Mouse (Mus musculus): Measurements from ENCODE around the gene Gzmd.
"Not testable (repeated sequence)": the region's sequence is repeated elsewhere in the genome, so short reads cannot be mapped to it uniquely, and the experiment has no call there.

The Gzmd gene

DNA sequence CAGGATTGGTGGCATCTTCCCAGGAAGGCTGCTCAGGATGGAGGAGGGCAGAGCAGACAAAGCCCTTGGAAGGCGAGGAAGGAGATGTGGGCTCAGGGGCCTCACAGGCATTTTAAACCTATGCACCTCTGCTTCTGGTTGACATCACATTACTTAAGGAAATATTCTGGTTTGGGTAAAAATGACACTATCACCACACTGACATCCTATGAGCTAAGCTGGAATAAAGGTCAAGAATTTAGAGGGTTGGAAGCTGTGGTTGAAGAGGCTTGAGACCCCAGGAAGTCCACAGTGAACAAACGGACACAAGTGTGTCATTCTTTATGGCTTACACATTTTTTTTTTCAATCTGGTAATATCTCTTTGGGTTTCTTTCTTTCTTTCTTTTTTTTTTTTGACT lies at the start of gene Gzmd:
TSS of gene Gzmd (minus strand) at position 101 of the 400 bp plus-strand sequence.
- DNase-seq (ENCODE audit: low read depth in 1 of 2, low spot score in 2 of 2): not testable (repeated sequence)

GRCm38 (mm10) chr14:56177651-56178050 lies 45.2 kb upstream of the Gzmd start:
- DNase-seq (ENCODE audit: low read depth in 1 of 2, low spot score in 2 of 2): not testable (repeated sequence)

DNA sequence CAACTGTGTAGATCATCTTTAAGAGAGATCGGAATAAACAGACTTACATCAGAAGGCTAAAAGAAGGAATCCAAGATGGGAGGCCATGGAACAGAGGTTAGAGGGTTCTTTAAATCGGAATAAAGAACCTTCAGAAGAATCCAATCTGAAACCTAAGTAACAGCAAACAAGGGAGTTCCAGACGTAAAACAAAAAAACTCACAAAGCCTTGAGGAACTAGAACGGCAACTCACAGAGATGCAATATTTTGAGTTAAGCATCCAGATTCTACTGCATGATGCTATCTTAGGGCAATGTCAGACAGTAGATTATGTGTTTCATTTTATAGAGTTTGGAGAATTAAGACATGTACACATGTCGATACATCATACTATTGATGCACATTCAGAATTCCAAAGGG lies 42.1 kb upstream of the Gzmd start, which contains the start of gene Gzmn:
TSS of gene Gzmn (minus strand) at position 101 of the 400 bp plus-strand sequence.
- no peak for DNase-seq (ENCODE audit: low read depth in 1 of 2, low spot score in 2 of 2)

DNA sequence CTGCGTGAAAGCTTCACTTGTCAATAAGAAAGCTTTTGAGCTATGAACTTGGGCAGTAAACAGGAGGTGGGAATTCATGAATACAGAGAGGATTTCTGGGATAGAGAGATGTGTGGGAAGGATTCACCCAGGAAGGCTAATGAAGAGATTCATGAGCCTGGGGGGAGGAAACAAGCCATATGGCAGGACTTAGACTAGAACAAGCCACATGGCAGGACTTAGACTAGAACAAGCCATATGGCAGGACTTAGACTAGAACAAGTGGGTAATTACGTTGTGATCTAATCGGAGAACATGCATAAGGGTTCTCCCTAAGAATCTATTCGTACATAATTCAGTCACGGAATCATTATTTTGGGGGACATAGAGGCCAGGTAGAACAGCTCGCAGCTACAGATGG lies 41.0 kb upstream of the Gzmd start:
- DNase-seq (ENCODE audit: low read depth in 1 of 2, low spot score in 2 of 2): no peak

DNA sequence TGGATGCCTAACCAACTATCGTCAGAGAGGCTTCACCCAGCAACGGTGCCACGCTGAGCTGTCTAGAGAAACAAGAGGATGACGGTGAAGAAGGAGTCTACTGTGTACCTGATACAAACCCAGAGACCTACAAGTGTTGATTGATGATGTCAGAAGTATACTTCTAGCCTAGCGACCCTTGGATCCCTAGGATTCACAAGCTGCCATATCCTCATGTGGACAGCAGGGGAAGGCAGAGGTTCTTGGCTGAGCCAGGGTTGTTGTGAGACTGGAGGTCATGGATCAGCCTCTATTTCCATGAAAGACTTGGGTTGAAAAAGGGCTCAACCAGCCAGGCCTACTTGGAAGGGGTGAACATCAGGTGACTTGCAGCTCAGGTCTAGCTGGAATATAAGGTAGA lies 40.3 kb upstream of the Gzmd start:
- DNase-seq (ENCODE audit: low read depth in 1 of 2, low spot score in 2 of 2): no peak

- no peak for DNase-seq (ENCODE audit: low read depth in 1 of 2, low spot score in 2 of 2)
Measured at GRCm38 (mm10) chr14:56168009-56168408, 35.6 kb upstream of the Gzmd start.

DNA sequence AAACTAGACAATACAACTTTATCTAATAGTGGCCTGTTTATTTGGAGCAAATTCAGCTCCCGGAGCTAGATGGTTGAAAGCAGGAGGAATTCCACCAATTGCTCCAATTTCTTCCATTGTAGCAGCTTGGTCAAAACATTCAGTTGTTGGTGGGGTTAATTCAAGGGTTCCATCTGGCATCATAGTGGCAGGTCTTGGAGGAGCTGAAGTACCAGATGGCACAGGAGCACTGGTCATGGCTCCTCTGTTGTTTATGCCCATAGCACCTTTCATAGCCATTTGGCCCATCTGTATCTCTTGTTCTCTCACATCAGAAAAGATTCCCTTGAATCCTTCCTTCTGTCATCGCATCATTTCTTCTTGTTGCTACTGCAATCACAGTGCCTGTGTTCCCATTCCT lies 29.7 kb upstream of the Gzmd start:
- DNase-seq (ENCODE audit: low read depth in 1 of 2, low spot score in 2 of 2): no peak

GRCm38 (mm10) chr14:56159479-56159878 lies 27.1 kb upstream of the Gzmd start, which contains the start of gene Gzmg:
TSS of gene Gzmg (minus strand) at chr14:56159579.
- DNase-seq (ENCODE audit: low read depth in 1 of 2, low spot score in 2 of 2): not testable (repeated sequence)

DNA sequence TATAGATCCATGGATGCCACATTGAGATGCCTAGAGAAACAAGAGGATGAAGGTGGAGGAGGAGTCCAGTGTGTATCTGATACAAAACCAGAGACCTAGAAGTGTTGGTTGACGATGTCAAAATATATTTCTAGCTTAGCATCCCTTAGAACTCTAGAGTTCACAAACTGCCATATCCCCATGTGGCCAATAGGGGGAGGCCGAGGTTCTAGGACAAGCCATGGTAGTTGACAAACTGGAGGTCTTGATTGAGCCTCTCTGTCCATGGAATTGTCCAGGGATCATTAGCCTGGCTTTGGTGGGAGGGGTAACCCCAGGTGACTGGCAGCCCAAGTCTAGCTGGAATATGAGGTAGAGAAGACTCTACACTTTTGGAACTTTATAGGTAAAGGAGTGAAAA lies 22.9 kb upstream of the Gzmd start:
- DNase-seq (ENCODE audit: low read depth in 1 of 2, low spot score in 2 of 2): no peak

- DNase-seq (ENCODE audit: low read depth in 1 of 2, low spot score in 2 of 2): not testable (repeated sequence)
Measured at GRCm38 (mm10) chr14:56133675-56134074, 1.3 kb upstream of the Gzmd start.

- DNase-seq (ENCODE audit: low read depth in 1 of 2, low spot score in 2 of 2): no peak
Measured at GRCm38 (mm10) chr14:56128341-56128740, 4.1 kb downstream of the Gzmd start.

- DNase-seq (ENCODE audit: low read depth in 1 of 2, low spot score in 2 of 2): no peak
Measured at GRCm38 (mm10) chr14:56123516-56123915, 8.9 kb downstream of the Gzmd start.

DNA sequence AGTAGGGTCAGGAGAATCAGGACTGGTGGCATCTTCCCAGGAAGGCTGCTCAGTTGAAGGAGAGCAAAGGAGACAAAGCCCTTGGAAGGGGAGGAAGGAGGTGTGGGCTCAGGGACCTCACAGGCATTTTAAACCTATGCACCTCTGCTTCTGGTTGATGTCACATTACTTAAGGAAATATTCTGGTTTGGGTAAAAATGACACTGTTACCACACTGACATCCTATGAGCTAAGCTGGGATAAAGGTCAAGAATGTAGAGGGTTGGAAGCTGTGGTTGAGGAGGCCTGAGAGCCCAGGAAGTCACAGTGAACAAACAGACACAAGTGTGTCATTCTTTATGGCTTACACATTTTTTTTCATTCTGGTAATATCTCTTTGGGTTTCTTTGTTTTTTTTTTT lies 11.9 kb downstream of the Gzmd start, which contains the start of gene Gzme:
TSS of gene Gzme (minus strand) at position 101 of the 400 bp plus-strand sequence.
- no peak for DNase-seq (ENCODE audit: low read depth in 1 of 2, low spot score in 2 of 2)

- not testable (repeated sequence) for DNase-seq (ENCODE audit: low read depth in 1 of 2, low spot score in 2 of 2)
Measured at GRCm38 (mm10) chr14:56115531-56116310, 16.7 kb downstream of the Gzmd start.

- DNase-seq (ENCODE audit: low read depth in 1 of 2, low spot score in 2 of 2): no peak
Measured at GRCm38 (mm10) chr14:56105447-56106180, 26.8 kb downstream of the Gzmd start.

DNA sequence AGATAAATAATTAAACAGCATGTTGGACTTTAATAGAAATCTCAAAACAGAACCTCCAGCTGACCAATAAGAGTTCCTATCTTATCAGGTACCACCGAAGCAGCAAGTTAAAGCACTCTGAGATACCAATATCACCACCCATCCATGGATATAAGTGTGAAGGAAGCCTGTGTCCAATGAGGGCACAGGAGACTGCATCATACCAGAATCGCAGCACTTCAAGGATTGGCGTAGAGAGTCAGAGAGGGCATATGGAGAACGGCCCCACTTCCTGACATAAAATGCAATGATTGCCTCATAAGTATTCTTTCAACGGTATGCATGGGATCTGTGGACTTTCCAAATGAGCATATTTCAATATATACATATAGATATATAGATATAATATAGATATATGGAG lies 27.4 kb downstream of the Gzmd start:
- no peak for DNase-seq (ENCODE audit: low read depth in 1 of 2, low spot score in 2 of 2)

DNA sequence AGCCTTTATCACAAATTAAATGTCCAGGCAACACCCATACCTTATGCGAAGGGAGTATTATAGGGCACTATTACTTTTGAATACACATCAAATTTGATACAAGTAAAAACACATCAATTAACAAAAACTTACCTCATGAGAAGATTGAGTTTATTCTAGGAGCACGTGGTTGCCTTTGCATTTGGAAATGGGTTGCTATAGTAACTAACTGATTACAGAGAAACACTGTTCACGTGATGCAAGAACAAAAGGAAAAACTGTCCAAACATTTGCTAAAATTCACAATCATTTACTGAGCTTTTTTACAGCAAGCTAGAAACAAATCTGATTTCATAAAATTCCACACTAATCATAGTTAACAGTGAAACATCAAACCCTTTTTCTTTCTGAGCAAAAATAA lies 29.0 kb downstream of the Gzmd start:
- no peak for DNase-seq (ENCODE audit: low read depth in 1 of 2, low spot score in 2 of 2)

- no peak for DNase-seq (ENCODE audit: low read depth in 1 of 2, low spot score in 2 of 2)
Measured at GRCm38 (mm10) chr14:56102386-56102785, 30.0 kb downstream of the Gzmd start, which contains the start of gene Ctsg. TSS of gene Ctsg (minus strand) at chr14:56102574.

DNA sequence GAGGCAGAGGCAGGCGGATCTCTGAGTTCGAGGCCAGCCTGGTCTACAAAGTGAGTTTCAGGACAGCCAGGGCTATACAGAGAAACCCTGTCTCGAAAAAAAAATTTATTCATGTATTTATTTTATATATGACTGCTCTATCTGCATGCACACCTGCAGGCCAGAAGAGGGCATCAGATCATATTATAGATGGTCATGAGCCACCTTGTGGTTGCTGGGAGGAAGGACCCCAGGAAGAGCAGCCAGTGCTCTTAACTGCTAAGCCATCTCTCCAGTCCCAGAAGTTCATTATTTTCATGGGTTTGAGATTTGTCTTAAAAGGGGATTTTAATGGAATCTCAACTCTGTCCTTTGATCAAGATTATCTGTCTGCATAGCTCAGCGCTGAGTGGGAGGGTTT lies 33.5 kb downstream of the Gzmd start:
- no peak for DNase-seq (ENCODE audit: low read depth in 1 of 2, low spot score in 2 of 2)

GRCm38 (mm10) chr14:56097597-56097996 lies 34.8 kb downstream of the Gzmd start:
- DNase-seq (ENCODE audit: low read depth in 1 of 2, low spot score in 2 of 2): no peak

DNA sequence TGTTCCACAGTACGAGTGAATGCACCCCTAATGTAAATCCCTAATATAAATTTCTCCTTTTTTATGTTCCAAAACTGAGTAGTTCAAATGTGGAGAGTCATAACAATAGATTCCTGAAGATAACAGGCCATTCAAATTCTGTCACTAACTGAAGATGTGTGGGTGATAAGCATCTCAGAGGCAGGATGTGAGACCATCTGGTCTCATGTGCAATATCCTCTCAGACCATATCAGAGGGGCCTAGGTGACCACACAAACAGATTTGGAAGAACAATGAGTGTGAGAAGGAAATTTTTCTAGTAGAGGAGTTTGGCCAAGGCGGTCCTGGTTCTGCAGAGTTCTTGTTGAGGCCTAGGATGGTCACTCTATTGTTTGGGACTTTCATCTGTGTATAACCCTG lies 39.1 kb downstream of the Gzmd start:
- DNase-seq (ENCODE audit: low read depth in 1 of 2, low spot score in 2 of 2): no peak

DNA sequence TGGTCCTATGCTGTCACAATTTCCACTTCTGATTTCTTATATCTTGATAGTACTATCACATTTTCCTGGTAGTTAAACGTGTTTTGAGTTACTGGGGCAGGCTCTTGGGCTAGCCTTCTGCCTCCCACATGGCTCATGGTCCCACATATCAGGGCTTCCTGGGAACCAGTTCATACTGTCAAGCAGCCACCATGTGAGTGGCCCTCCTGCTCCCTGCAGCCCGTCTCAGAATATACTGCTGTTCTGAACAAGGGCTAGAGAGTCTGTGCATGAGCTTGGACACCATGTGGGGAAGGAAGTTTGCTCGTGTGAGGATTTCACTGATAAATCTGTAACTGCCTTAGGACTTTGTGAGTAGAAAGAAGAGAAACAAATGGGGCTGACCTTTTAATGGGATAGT lies 45.7 kb downstream of the Gzmd start:
- no peak for DNase-seq (ENCODE audit: low read depth in 1 of 2, low spot score in 2 of 2)

All from monocyte, adult 2 months (primary cell).